Mouse (Mus musculus) cerebellum, adult 8-10 months (tissue): ENCODE results near the gene Pnmal1.

ENCODE experiments used
- DNase-seq: peaks from one replicate; pipeline ENCODE4 v3.0.0; 2022

Gene Pnmal1

DNA sequence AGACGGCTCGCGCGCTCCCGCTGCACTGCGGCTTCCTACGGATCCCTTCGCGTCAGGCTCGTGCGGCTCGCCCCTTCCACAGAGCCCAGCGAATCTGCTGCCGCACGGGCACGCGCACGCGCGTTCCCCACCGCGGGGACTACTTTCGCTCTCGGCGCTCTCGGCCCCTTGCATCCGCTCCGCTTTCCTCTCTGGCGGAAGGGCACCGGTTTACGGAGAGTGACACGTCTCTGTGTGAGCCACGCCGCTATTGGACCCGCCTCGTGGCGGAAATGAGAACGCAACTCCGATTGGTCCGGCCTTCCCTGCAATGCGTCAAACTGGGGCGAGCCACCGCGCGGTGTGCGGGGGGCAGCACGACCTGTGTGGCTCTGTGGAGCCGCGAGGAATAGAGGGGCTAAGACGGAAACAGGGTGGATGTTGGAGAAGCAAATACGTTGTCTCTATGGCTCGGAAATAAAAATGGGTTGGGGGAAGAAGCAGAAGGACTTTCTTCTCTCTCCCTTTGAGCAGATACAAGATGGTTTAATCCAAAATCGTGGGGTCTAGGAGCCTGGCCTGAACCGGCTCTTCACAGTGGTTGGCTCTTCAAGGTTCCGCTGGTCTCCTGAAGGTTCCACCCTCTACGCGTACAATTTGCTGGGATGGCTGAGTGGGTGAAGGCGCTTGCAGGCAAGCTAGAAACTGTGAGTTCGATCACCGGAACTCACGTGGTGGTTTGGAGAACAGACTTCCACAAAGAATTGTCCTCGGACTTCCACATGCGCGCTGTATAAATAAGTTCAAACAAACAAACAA, 35.2 kb upstream of the Pnmal1 start, which contains the start of gene Calm3:
Gene Calm3, minus strand, starts transcription at position 78 of the 798 bp plus-strand sequence.
- peak; percentile 100 for DNase-seq

DNA sequence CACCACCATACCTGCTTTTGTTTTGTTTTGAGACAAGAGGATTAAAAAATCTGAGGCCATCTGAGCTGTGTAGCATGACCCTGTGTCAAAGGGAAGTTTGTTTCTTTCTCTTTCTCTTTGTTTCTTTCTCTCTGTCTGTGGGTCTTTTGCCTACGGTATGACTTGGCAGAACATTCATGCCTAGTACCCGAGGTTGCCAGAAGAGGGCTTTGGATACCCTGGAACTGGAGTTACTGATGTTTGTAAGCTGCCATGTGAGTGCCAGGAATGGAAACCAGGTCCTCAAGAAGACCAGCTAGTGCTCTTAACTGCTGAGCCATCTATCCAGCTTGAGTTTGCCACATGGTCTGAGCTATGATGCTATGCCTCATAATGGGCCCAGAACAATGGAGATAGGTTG, 31.1 kb upstream of the Pnmal1 start:
- no peak for DNase-seq

DNA sequence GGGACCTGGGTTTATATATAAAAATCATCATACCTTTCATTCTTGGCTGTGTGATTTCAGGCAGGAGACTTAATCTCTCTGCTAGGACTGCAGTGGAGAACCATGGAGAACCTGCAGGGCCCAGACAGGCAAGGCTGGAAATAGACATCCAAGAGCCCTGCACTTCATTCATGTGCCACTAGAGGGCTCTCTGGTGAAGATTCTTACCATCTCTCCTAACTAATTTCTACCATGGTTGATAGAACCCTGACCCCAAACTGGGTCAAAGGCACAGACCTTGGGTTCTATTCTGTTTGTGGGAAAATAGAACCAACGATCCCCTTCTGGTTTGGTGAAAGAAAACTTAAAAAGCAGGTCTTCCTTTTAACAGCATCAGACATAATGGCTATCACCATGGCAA, 28.6 kb upstream of the Pnmal1 start:
- DNase-seq = peak; percentile 82

DNA sequence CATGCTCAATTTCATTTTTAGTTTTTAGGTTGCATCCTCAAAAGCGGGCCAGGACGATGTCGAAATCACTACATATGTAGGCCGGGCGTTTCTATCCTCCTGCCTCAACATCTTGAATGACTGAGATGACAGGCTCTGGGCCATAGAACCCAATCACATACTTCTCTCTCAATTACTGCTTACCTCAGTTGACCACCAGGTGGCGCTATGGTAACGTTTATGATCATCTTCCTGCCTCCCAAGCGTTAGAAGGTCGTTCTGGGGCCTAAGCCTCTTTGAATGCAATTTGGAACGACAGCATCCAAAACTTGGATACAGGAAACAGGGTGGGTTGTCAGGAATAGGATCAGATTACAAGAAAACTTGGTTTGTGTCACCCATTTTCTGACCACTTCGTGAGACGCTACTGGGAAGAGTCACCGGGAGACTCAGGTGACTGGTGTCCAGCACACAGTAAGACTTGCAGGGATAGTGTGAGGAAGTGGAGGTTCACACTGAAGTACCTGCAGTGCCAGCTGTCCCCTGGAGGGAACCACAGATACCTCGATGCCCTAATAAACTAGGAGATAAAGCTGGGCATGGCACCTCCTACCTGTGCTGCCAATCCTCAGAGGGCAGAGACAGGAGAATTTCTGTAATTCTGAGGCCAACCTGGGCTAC, 27.4 kb upstream of the Pnmal1 start:
- peak; percentile 92 for DNase-seq

DNA sequence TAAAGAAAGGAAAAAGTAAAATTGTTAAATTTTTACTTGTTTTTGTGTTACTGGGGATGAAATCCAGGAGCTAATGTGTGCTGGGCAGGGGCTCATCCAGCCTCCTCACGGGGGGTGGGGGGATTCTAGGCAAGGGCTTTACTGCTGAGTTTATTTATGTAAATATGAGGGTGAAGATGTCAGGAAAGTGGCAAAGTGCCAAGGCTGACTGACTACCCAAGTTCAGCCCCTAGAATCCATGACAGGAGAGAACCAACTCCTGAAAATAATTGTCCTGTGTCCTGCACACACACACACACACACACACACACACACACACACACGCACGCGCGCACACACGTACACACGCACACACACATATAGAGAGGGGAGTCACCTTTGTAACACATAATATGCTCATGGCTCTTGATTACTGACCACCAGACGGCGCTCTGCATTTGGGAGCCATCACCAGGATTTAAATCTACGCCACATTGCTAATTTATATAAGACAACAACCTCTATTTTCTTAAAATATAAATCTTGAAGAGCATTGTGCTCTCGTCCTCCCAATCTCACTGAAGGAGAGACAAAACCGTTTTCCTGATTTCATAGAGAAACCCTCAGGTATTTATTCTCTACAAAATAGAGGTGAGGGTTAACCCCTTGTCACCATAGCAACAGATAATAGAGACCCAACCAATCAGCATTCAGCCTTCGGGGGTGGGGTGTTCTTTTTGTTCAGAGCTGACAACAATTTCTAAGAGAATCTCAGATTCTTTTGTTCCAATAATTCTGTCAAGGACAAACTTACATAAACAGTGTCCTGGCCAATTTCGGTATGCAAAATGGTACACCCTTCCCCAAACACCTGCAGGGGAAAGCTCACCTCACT, 26.5 kb upstream of the Pnmal1 start:
- DNase-seq = peak; percentile 78

DNA sequence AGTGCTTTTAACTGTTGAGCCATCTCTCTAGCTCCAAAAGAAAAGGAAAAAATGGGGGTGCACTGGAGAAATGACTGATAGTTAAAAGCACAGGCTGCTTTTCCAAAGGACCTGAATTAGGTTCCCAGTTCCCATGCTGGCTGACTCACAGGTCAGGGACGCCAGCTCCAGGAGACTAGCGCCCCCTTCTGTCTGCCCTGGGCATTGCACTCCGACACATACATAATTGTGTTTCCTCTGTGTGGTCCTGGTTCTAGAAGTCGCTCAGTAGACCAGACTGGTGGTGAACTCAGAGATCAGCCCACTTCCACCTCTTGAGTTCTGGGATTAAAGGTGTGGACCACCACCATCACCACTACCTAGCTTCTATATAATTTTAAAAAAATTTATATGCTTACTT, 22.2 kb upstream of the Pnmal1 start:
- DNase-seq = no peak

DNA sequence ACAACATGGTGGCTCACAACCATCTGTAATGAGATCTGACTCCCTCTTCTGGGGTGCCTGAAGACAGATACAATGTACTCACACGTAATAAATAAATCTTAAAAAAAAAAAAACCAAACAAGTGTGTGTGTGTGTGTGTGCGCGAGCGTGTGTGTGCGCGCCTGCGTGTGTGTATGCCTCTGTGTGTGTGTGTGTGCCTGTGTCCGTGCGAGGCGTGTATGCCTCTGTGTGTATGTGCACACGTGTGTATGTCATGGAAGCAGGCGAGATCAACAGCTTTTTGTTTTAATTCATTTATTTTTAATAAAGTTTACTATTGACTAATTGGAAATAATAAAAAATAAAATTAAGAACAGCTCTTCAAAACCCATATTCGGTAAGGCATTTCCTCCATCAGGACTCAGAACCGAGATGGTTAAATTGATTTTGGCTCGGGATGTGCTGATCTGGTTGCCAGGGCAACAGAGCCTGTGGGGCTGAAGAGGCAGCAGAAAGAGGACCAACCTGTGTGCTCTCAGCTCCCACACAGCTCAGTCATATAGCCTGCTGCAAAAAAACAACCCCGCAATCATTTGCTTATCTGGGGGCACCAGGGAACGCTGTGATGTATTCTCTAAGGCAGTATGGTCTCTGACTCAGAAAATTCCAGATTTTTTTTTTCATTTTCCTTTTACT, 21.2 kb upstream of the Pnmal1 start:
- DNase-seq = no peak

DNA sequence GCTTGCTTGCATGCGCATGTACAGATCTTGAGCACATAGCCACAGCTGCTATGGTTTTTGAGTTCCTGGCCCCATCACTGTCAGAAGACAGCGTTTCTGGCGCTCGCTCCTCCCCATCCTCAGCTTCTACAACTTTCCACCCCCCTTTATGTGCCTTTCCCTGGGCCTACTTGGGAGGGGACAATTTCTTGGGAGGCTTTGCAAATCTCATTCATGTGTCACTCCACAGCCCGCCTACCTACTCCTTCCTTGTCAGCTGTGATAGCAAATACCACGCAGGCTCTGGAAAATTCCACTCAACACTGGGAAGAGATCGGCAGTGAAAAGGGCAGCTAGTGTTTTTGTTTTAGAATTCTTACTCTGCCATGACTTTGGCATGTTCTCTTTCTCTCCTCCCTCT, 19.2 kb upstream of the Pnmal1 start:
- DNase-seq = no peak

DNA sequence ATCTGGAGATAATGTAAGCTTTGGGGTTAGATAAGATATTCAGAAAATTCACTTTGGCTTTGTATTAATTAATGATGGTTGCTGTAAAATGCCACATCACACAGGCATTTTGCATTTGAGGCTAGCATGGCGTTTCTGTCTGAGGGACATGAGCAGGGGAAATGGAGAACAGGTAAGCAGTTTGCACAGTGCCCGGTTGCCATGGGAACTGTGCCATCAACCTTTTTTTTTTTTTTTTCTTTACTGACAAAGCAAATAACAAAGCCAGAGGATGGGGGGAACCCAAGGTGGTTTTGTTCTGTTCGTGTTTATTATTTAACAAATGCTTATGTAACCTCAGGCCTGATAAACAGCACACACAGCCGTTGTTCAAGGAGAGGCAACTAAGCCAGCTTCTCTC, 16.6 kb upstream of the Pnmal1 start:
- DNase-seq = no peak

DNA sequence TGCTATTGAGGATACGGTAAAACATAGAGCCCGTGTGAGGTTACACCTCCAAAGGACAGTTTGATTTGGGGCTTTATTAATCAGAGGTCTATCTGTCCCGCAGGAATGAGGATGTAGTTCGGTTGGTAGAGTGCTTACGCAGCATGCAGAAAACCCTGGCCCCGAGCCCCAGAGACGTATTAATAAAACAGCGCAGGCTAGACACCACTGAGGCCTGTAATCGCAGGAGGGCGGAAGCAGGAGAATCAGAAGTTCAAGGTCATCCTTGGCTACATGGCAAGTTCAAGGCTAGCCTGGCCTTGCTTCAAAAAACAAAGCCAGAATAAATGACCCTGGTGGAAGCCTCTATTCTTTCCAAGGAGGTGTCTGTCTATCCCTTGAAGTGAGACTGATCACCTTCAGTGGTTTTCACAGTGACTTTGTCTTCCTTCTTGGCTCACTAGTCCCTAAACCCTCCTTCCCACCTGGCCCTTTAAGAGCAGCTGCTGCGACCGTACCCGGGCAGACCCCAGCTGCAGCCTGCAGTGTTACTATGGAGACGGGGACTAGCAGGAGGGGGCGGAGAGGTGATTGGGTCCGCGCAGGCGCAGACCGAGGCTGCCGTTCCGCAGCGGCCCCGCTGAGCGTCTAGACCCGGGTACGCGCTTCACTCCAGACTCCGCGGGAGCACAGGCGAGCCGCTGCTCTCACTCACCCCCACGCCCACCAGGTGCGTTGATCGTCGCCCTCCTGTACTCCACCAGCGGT, 15.2 kb upstream of the Pnmal1 start, which contains the start of gene Pnmal2:
Gene Pnmal2, plus strand, starts transcription at position 622 of the 747 bp plus-strand sequence.
- peak; percentile 90 for DNase-seq

DNA sequence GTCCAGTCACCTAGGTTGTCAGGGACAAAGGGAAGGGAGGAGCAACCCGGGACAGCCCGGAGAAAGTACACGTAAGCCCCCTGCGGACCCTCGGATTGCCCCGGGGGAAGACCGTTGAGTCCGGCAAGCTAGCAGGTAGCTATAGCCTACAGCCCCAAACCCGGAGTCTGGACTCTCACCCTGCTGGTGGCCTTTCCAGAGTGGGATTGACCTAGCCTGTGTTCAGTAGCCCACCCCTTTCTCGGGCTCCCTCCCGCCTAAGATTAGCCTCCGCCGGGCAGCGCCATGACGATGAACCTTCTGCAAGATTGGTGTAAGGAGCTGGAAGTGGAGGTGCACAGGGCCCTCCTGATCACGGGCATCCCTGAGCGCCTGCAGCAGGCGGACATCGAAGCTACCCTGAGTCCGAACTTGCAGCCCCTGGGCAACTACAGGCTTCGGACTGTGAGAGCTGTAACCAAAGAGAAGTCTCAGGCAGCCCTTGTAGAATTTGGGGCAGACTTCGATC, 14.6 kb upstream of the Pnmal1 start:
- no peak for DNase-seq

DNA sequence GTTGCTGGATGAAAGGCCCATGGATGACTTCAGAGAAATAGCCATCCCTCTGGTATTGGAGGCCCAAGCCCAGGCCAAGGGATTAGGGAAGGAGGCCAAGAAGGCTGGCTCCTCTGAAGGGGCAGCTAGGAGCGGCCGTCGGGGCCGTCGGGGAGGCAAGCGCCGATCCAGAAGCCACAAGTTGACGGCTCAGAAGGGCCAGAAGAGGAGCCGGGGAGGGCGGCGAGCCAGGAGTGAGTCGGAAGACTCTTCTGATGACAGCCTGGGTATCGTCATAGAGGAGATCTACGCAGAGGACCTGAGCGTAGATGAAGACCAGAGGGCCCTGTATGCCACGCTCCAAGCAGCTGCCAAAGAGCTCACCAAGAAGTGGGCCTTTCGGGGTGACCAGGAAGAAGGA, 14.1 kb upstream of the Pnmal1 start:
- DNase-seq = peak; percentile 59

DNA sequence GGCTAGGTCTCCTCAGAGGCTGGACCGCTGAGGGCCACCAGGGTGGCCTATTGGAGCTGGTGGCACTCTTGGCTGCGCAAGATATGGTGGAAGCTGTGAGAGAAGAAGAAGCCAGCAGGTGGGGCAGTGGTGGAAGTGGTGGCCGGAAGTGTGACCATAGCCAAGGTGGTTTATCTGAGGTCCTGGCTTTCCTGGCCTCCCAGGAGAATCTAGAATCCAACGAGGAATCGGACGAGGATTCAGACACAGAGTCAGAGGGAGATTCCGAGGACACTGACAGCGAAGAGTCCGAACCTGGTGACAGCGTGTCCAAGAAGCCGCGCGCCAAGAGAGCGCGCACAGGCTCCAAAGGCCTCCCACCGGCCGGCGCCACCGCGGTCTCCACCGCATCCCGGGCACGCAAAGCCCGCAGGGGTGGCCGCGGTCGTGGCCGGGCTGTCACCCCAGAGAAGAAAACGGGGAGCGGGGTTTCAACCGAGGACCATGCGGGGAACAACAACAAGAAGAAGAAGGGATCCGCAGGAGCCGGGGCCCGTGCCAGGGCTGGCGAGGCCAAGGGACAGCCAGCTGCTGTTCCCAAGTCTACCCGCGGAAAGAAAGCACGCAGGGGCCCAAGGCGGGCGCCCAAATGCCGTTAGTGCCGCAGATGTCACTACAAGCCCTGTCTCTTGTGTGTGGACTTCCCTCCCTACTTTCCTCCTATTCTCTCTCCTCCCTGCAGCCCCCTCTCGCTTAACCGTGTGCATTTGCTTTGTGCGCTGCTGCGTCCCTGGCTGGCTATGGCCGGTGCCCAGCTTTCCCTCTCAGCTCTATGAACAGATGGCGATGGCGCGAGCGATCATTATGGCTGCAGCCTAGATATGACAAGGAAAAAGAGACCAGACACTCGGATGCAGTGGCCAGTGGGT, 12.8 kb upstream of the Pnmal1 start:
- peak; percentile 74 for DNase-seq

DNA sequence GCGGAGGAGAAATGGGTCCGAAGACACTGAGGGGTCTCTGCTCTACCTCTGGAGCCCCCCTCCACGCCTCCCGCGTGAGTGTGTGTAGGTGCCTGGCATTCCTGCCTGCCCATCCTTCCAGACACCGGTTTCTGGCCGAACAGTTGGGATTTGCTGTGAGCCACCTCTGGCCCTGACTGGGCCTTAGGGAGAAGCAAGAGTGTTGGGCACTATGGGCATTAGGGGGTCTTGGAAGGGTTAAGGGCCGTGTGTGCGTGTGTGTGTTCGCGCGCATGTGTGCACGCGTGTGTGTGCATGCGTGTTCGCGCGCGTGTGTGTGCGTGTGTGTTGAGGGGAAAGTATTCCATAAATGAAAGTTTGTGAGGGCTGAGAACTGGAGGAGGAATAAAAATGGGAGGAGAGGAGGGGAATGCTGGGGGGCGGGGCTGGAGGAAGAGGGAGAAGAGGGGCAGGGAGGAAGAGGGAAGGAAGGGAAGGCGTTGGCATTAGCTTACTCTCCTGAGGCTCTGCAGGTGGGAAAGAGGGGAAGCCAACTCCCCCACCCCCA, 12.1 kb upstream of the Pnmal1 start:
- no peak for DNase-seq

DNA sequence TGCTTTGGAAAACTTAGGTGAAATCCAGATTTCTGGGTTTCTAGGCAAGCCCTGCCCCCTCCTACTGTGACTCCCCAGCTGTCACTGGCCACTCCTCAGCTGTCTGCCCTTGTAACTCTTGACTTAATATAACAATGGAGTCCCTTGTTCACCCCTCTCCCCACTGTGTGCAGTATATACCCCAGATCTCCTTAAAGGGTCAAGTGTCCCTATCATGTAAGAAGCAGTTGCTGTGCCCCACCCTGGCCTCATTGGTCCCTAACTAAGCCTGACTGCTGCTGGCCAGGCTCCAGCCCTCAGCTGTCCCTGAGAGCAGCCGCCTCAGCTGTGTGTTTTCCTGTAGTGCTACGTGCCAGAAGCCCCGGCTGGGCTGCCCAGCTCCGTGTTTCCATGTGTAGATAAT, 11.5 kb upstream of the Pnmal1 start:
- no peak for DNase-seq

DNA sequence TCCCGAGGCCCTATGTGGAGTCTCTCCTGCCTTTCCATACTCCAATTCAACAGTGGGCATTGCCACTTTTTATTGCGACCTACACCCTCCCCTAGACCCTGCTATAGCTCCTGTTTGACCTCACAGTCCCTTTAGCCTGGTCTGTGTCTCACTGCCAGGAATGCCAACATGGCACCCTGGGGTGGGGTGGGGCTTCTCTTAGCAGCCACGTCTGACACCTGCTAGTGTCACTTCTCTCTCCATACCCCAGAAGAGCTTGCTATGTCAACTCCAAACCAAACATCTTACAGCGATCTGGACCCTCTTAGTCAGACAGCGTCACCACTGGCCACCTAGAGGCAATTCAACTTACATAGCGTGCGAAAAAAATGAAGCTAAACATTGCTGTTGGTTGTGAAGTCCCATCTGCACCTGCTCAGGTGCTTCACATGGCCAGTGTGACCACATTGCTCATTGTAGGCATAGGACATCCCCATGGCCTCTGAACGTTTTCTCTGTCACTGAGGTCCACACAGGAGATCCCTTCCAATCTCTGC, 10.5 kb upstream of the Pnmal1 start:
- DNase-seq = no peak

DNA sequence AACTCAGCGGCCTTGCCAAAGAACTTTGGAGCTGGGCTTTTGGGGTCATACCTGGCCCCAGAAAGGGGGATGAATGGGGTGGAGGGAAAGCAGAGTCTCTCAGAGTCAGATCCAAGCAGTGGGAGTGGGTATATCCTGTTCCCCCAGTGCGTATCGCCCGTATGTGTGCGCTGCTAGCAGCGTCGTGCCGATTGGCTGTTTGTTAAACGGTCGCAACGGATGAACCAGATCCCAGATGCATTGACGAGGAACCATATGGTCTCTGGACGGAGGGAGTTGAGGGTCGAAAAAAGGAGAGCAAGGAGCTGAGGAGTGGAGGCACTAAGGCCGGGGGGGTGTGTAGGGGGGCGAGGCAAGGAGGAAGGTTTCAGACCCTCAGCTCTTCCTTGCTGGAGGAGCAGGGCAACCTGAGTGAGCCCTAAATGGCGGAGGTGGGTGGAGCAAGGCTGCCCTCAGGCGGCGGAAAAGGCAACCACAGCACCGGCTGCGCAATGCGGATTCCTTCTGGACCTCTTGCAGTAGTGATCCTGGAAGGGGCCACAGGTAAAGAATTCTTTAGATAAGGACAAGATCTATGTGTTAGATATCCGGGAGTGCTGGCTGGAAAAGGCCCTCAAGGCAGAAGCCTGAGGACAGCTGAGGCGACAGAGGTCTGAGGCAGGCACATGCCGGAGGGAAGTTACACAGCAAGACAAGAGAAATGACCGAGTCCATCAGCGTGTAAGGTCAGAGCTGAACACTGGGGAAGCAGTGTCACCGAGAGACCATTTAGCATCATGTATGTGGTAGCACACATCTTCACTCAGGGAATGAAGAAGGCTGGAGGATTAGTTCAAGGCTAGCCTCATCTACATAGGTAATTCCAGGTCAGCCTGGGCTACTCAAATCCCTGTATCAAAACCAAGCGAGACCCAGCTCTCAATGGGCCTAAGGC, 9.3 kb upstream of the Pnmal1 start:
- DNase-seq = peak; percentile 87

DNA sequence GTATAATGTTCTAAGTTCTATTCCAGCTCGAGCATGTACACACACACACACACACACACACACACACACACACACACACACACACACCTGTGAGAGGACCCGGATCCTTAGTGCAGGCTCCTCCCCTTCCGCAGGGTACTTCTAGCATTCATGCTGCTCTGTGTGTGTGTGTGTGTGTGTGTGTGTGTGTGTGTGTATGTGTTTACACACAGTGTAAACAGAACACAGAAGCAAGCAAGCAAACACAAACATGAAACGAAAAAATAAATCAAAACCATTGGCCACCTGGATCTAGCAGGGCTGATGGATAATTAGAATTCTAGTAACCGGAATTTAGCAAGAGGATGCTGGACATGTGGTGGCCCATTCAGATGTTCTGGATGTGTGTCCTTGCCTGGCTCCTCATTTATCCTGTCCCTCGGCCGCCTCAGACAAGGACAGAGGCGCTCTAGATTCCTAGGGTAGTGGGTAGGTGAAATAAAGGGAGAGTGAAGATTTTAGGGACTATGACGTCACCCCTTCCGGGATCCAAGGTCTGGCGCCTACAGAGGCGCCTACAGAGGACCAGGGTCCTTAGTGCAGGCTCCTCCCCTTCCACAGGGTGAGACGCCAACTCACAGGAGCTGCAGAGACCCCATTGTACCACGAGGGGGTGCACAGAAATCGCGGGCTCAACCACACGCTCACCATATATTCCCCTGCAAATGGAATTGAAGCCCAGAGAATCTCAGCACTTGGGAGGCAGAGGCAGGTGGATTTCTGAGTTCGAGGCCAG, 8.4 kb upstream of the Pnmal1 start:
- DNase-seq = peak; percentile 79
